Mouse (Mus musculus): ENCODE results near the gene 1700029H14Rik. TPM values are rescaled to one million over a fixed set of nuclear protein-coding genes. Genes with fewer than 3 reads are reported as not detected.

The 1700029H14Rik gene
- polyA plus RNA-seq, 1 experiment, result not detected

GRCm38 (mm10) chr8:13519503-13519902 is 42.8 kb downstream of the 1700029H14Rik start:
- WGBS, result 54% methylated on average over 9 of the region's 9 CpGs
- Histone ChIP-seq H3K27ac (ENCODE audit: insufficient read depth, low read depth, low read length) (no peak overlapping the region), H3K4me3 (ENCODE audit: insufficient read depth, low read depth, low read length) (no peak overlapping the region), H3K4me1 (ENCODE audit: control insufficient read depth, insufficient read depth, low read length) (peaks cover 7% of the 10 kb centered on the region; the same call in 1 of the 2 replicates)
- TF ChIP-seq CTCF (IDR thresholded peaks at IDR 0.05; ENCODE audit: insufficient read depth, low read depth, low read length) (no peak), POLR2A (IDR thresholded peaks at IDR 0.05; ENCODE audit: insufficient read depth, low read depth, low read length) (no peak)

GRCm38 (mm10) chr8:13517284-13517781 is 44.9 kb downstream of the 1700029H14Rik start:
- no peak for TF ChIP-seq POLR2A (IDR thresholded peaks at IDR 0.05; ENCODE audit: insufficient read depth, low read depth, low read length)
- TF ChIP-seq CTCF (IDR thresholded peaks at IDR 0.05; ENCODE audit: insufficient read depth, low read depth, low read length), result no peak
- no peak overlapping the region for H3K4me3 ChIP-seq (ENCODE audit: insufficient read depth, low read depth, low read length)
- peaks cover 7% of the 10 kb centered on the region; the same call in 1 of the 2 replicates for H3K4me1 ChIP-seq (ENCODE audit: control insufficient read depth, insufficient read depth, low read length)
- 94% methylated on average over 6 of the region's 6 CpGs for WGBS
- H3K27ac ChIP-seq (ENCODE audit: insufficient read depth, low read depth, low read length), result no peak overlapping the region

GRCm38 (mm10) chr8:13516728-13517127 is 45.5 kb downstream of the 1700029H14Rik start:
- Histone ChIP-seq H3K4me3 (ENCODE audit: insufficient read depth, low read depth, low read length) (no peak overlapping the region), H3K4me1 (ENCODE audit: control insufficient read depth, insufficient read depth, low read length) (peaks cover 7% of the 10 kb centered on the region; the same call in 1 of the 2 replicates), H3K27ac (ENCODE audit: insufficient read depth, low read depth, low read length) (no peak overlapping the region)
- WGBS, result 92% methylated on average over 5 of the region's 5 CpGs
- TF ChIP-seq POLR2A (IDR thresholded peaks at IDR 0.05; ENCODE audit: insufficient read depth, low read depth, low read length) (no peak), CTCF (IDR thresholded peaks at IDR 0.05; ENCODE audit: insufficient read depth, low read depth, low read length) (no peak)

- WGBS, result 50% methylated on average over 7 of the region's 7 CpGs
- TF ChIP-seq POLR2A (IDR thresholded peaks at IDR 0.05; ENCODE audit: insufficient read depth, low read depth, low read length) (no peak), CTCF (IDR thresholded peaks at IDR 0.05; ENCODE audit: insufficient read depth, low read depth, low read length) (no peak)
- no peak overlapping the region for H3K27ac ChIP-seq (ENCODE audit: insufficient read depth, low read depth, low read length)
- peaks cover 7% of the 10 kb centered on the region; the same call in 1 of the 2 replicates for H3K4me1 ChIP-seq (ENCODE audit: control insufficient read depth, insufficient read depth, low read length)
- H3K4me3 ChIP-seq (ENCODE audit: insufficient read depth, low read depth, low read length), result no peak overlapping the region
Observed at GRCm38 (mm10) chr8:13516011-13516442, 46.2 kb downstream of the 1700029H14Rik start.

GRCm38 (mm10) chr8:13513556-13514370 is 48.5 kb downstream of the 1700029H14Rik start:
- Histone ChIP-seq H3K4me3 (ENCODE audit: insufficient read depth, low read depth, low read length) (no peak overlapping the region), H3K27ac (ENCODE audit: insufficient read depth, low read depth, low read length) (no peak overlapping the region), H3K4me1 (ENCODE audit: control insufficient read depth, insufficient read depth, low read length) (peaks cover 7% of the 10 kb centered on the region; the same call in 1 of the 2 replicates)
- TF ChIP-seq CTCF (IDR thresholded peaks at IDR 0.05; ENCODE audit: insufficient read depth, low read depth, low read length), result no peak
- TF ChIP-seq POLR2A (IDR thresholded peaks at IDR 0.05; ENCODE audit: insufficient read depth, low read depth, low read length), result no peak
- 72% methylated on average over 5 of the region's 5 CpGs for WGBS

GRCm38 (mm10) chr8:13512677-13513076 is 49.6 kb downstream of the 1700029H14Rik start:
- H3K4me3 ChIP-seq (ENCODE audit: insufficient read depth, low read depth, low read length), result no peak overlapping the region
- H3K4me1 ChIP-seq (ENCODE audit: control insufficient read depth, insufficient read depth, low read length), result peaks cover 7% of the 10 kb centered on the region; the same call in 1 of the 2 replicates
- no peak overlapping the region for H3K27ac ChIP-seq (ENCODE audit: insufficient read depth, low read depth, low read length)
- TF ChIP-seq POLR2A (IDR thresholded peaks at IDR 0.05; ENCODE audit: insufficient read depth, low read depth, low read length) (no peak), CTCF (IDR thresholded peaks at IDR 0.05; ENCODE audit: insufficient read depth, low read depth, low read length) (no peak)
- 93% methylated on average over 6 of the region's 6 CpGs for WGBS

GRCm38 (mm10) chr8:13512016-13512415 is 50.2 kb downstream of the 1700029H14Rik start:
- WGBS, result 78% methylated on average over 5 of the region's 5 CpGs
- no peak overlapping the region for H3K27ac ChIP-seq (ENCODE audit: insufficient read depth, low read depth, low read length)
- TF ChIP-seq POLR2A (IDR thresholded peaks at IDR 0.05; ENCODE audit: insufficient read depth, low read depth, low read length) (no peak), CTCF (IDR thresholded peaks at IDR 0.05; ENCODE audit: insufficient read depth, low read depth, low read length) (no peak)

GRCm38 (mm10) chr8:13507284-13507937 is 54.9 kb downstream of the 1700029H14Rik start:
- 88% methylated on average over 3 of the region's 3 CpGs for WGBS
- TF ChIP-seq POLR2A (IDR thresholded peaks at IDR 0.05; ENCODE audit: insufficient read depth, low read depth, low read length) (no peak), CTCF (IDR thresholded peaks at IDR 0.05; ENCODE audit: insufficient read depth, low read depth, low read length) (no peak)
- H3K27ac ChIP-seq (ENCODE audit: insufficient read depth, low read depth, low read length), result no peak overlapping the region
- no peak overlapping the region for H3K4me3 ChIP-seq (ENCODE audit: insufficient read depth, low read depth, low read length)
- H3K4me1 ChIP-seq (ENCODE audit: control insufficient read depth, insufficient read depth, low read length), result peaks cover 2% of the 10 kb centered on the region; the same call in 1 of the 2 replicates

More at GRCm38 (mm10) chr8:13512016-13512415, 50.2 kb downstream of the 1700029H14Rik start:
- no peak overlapping the region for H3K4me3 ChIP-seq (ENCODE audit: insufficient read depth, low read depth, low read length)
- H3K4me1 ChIP-seq (ENCODE audit: control insufficient read depth, insufficient read depth, low read length), result peaks cover 7% of the 10 kb centered on the region; the same call in 1 of the 2 replicates
